Mouse (Mus musculus) hematopoietic stem cell, adult 5-6 weeks (primary cell): ENCODE data around the gene Cxcr5. TPM values are rescaled to one million over a fixed set of nuclear protein-coding genes. Genes with fewer than 3 reads are reported as not detected.
"Not testable (repeated sequence)": the region's sequence is repeated elsewhere in the genome, so short reads cannot be mapped to it uniquely, and the experiment has no call there.

Source experiments
- ATAC-seq, 2 experiments: fragments of 125-278 bp in 1 of 2; replicated peaks in 1 of 2; 2 replicates each; pipeline ENCODE4 v1.8.0; 2016 to 2017; ENCODE audit warnings: inconsistent platforms in 2 of 2, mild to moderate bottlenecking in 2 of 2, moderate number of reproducible peaks in 2 of 2, low read depth in 1 of 2, moderate TSS enrichment in 1 of 2; ENCODE audit not compliant: low FRiP score in 2 of 2, poor library complexity in 2 of 2, severe bottlenecking in 2 of 2, insufficient read depth in 1 of 2, low TSS enrichment in 1 of 2
- total RNA-seq: library from RNA; stranded (forward); fragments of 172-1452, 232-1000 nt; gene quantifications from 2 replicates; pipeline ENCODE4 v1.2.3, GENCODE M21; 2017

Cxcr5 gene
- total RNA-seq, 1 experiment from 2014 or later, result 0.69 TPM

- ATAC-seq, result no peak
Measured at GRCm38 (mm10) chr9:44591595-44592188, 30.0 kb upstream of the Cxcr5 start.

GRCm38 (mm10) chr9:44590969-44591368, 29.3 kb upstream of the Cxcr5 start:
- ATAC-seq, result no peak

GRCm38 (mm10) chr9:44589095-44589494, 27.4 kb upstream of the Cxcr5 start:
- no peak for ATAC-seq

GRCm38 (mm10) chr9:44588605-44589004, 26.9 kb upstream of the Cxcr5 start:
- ATAC-seq, result no peak

GRCm38 (mm10) chr9:44587262-44588160, 25.8 kb upstream of the Cxcr5 start:
- ATAC-seq, result no peak

- ATAC-seq, result no peak
Measured at GRCm38 (mm10) chr9:44586640-44587261, 25.1 kb upstream of the Cxcr5 start.

- peak; percentile 48 to 70; a peak in 2 of 4 replicates for ATAC-seq
Measured at GRCm38 (mm10) chr9:44582390-44582789, 20.7 kb upstream of the Cxcr5 start.

GRCm38 (mm10) chr9:44581423-44581822, 19.7 kb upstream of the Cxcr5 start:
- ATAC-seq, result peak; percentile 25 to 39; a peak in 1 of 4 replicates

- no peak for ATAC-seq
Measured at GRCm38 (mm10) chr9:44580085-44580484, 18.4 kb upstream of the Cxcr5 start.

GRCm38 (mm10) chr9:44579392-44579791, 17.7 kb upstream of the Cxcr5 start:
- peak; percentile 85 to 87 for ATAC-seq

GRCm38 (mm10) chr9:44576046-44576445, 14.4 kb upstream of the Cxcr5 start:
- not testable (repeated sequence) for ATAC-seq

GRCm38 (mm10) chr9:44575095-44575494, 13.4 kb upstream of the Cxcr5 start:
- ATAC-seq, result no peak

GRCm38 (mm10) chr9:44573306-44573705, 11.6 kb upstream of the Cxcr5 start:
- ATAC-seq, result no peak

GRCm38 (mm10) chr9:44570939-44571382, 9.3 kb upstream of the Cxcr5 start:
- no peak for ATAC-seq

GRCm38 (mm10) chr9:44568083-44568455, 6.4 kb upstream of the Cxcr5 start:
- no peak for ATAC-seq

GRCm38 (mm10) chr9:44567338-44568082, 5.8 kb upstream of the Cxcr5 start:
- ATAC-seq, result peak; percentile 78 to 92

GRCm38 (mm10) chr9:44565367-44565766, 3.7 kb upstream of the Cxcr5 start:
- peak; percentile 59 to 60 for ATAC-seq
